Mouse (Mus musculus): Measurements from ENCODE around the gene Stat3.
A peak's percentile ranks its signal among the peaks of the same experiment; 100 is the strongest.

Stat3 gene

GRCm38 (mm10) chr11:100939512-100940151 is at the start of gene Stat3:
Stat3 (minus strand) TSS chr11:100939540.
- peak; percentile 100 for DNase-seq (ENCODE audit: low read depth)

DNA sequence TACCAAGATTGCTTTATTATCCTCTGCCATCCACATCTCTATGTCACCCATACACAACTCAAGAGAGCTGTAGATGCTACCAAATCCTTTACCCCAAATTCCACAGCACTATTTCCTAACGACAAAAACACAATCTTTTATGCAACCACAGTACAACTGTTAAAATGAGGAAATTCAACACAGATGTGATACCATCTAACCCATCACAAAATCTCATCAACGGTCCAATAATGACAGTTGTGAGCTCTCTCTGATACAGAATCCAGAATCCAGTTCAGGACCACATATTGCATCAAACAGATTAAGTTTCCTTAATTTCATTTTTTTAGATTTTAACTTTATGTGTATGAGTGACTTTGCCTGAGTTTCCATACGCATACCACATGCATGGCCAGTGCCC is 49.3 kb upstream of the Stat3 start:
- no peak for DNase-seq (ENCODE audit: low read depth)

DNA sequence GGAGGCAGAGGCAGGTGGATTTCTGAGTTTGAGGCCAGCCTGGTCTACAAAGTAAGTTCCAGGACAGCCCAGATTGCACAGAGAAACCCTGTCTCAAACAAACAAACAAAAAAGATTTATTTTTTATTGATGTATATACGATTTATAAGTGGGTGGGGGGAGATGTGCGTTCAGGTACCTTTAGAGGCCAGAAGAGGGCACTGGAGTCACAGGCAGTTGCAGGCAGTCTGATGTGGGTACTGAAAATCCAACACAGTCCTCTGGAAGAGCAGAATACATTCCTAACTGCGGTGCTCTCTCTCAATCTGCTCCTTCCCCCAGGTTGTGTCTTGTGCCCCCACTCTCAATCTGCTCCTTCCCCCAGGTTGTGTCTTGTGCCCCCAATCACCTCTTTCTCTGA is 46.3 kb upstream of the Stat3 start:
- DNase-seq (ENCODE audit: low read depth) = no peak

GRCm38 (mm10) chr11:100983778-100984131 is 44.4 kb upstream of the Stat3 start:
- no peak for DNase-seq (ENCODE audit: low read depth)

GRCm38 (mm10) chr11:100983125-100983777 is 43.9 kb upstream of the Stat3 start:
- peak; percentile 70 for DNase-seq (ENCODE audit: low read depth)

GRCm38 (mm10) chr11:100982087-100982486 is 42.7 kb upstream of the Stat3 start:
- no peak for DNase-seq (ENCODE audit: low read depth)

DNA sequence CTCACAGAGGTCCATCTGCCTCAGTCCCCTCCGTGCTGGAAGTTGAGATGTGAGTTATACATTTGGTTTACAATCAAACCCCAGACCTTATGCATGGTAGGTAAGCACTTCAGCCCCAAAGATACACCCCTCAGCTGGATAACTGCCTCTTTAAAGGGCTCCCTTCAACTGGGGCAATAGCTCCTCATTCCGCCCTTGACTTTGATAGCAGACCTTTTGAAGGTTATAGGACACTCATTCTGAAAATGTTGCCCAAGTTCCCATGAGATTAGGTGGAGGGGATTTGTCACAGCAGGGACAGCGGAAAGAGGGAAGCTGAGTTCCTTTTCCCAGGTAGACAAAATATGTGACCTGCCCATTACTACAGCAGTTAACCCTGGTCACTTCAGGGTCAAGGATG is 41.9 kb upstream of the Stat3 start:
- no peak for DNase-seq (ENCODE audit: low read depth)

- DNase-seq (ENCODE audit: low read depth) = no peak
Measured at GRCm38 (mm10) chr11:100980438-100980837, 41.1 kb upstream of the Stat3 start.

DNA sequence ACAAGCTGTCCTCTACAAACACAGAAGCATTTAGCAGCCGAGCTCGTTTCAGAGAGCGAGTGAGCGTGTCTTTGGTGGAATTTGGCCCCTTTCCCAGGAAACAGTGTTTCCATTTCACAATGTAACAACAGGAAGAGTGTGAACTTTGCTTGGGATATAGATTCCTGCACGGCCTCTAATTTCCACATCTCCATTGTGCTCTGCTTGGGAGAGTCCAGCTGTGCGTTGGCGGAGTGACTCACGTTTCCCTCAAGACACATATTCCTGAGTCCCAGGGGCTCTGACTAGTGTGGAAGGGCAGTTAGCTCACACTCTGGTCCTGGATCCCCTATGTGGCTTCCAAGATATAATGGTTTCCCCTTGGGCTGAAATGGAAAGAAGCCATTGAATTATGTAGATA is 40.5 kb upstream of the Stat3 start:
- DNase-seq (ENCODE audit: low read depth) = no peak

DNA sequence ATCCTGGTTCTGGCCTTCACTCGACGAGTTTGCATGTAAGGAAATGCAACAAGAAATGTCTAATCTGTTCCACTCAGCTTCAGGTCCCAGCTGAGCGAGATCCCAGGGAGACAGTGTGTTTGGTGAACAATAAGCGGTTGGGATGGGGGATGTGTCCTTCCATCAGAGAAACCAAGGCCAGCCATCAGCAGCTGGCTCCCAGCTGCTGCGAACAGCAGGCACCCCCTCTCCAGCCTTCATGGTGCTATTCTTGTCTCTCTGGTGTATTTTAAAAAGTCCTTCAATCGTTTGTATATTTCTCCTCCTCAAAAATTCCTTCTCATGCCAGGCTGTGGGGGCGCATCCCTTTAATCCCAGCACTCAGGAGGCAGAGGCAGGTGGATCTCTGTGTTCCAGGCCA is 35.9 kb upstream of the Stat3 start:
- no peak for DNase-seq (ENCODE audit: low read depth)

DNA sequence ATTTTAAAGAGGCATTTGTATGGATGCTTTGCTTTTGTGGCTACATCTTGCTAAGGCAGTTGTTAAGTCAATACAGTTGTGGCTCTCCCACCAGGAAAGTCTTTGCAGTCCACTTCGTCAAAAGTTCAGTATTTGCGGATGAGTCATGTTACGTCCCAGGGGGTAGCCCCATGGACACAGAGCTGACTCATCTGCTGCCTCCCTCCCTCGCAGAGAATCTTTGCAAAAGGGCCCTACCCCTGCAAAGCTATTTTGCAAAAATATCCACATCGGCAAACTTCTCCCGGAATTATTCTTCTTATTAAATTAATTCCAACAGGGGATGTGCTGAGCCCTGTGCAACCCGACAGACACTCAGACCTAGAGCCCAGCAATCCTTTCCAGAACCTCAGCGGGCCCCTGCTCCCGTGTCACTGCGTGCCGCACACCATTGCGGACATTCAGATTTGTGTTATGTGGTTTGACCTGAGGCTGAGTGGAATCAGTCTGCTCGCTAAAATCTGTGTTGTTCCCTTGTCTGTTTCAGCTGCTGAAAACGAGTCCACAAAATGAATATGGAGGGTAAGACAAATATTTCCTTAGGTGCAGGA is 35.1 kb upstream of the Stat3 start:
- no peak for DNase-seq (ENCODE audit: low read depth)

GRCm38 (mm10) chr11:100973245-100973644 is 33.9 kb upstream of the Stat3 start:
- no peak for DNase-seq (ENCODE audit: low read depth)

- DNase-seq (ENCODE audit: low read depth) = no peak
Measured at GRCm38 (mm10) chr11:100971455-100971854, 32.1 kb upstream of the Stat3 start.

DNA sequence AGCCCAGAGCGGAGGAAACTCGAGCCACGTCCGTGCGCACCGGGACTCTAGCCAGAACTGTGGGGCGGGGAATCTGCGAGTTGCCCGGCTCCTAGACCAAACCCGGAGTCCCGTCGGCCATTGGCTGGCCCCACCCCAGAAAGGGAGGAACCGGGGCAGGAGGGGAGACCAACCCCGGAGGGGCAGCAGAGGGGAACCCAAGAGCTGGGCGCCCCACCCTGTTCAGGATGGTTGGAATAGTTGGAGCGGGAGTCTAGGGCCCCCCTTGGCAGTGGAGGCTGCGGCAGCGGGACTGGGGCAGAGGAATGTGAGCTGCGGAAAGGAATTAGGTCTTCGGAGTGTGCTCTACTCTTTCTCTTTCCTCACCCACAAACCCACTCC is 31.2 kb upstream of the Stat3 start, which contains the start of gene Cavin1:
TSS of gene Cavin1 (minus strand) at position 331 of the 381 bp plus-strand sequence.
- no peak for DNase-seq (ENCODE audit: low read depth)

GRCm38 (mm10) chr11:100969744-100970556 is 30.6 kb upstream of the Stat3 start:
- DNase-seq (ENCODE audit: low read depth) = no peak

DNA sequence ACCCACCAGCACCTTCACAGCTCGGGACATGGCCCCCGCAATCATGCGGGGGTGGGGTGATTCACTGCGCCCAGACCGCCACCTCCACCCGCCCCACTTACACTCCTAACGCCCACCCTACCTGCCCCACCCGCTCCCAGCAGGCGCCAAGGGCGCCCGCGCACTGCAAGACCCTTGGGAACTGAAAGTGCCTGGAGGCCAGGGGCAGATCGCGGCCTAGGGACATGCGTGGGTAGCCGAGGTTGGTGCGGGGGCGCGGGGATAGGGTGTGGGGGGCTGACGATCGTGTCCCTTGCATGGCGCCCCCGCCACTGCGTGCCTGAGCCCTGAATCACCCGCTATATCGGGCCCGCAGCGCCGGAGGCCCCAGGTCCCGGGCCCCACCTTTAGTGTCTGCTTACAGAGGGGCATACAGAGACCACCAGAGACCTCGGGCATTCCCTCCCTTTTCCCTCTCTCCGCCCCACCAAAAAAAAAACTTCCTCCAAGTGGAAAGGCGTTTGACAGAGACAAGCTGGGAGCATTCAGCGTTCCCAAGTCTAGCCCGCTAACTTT is 29.9 kb upstream of the Stat3 start:
- no peak for DNase-seq (ENCODE audit: low read depth)

DNA sequence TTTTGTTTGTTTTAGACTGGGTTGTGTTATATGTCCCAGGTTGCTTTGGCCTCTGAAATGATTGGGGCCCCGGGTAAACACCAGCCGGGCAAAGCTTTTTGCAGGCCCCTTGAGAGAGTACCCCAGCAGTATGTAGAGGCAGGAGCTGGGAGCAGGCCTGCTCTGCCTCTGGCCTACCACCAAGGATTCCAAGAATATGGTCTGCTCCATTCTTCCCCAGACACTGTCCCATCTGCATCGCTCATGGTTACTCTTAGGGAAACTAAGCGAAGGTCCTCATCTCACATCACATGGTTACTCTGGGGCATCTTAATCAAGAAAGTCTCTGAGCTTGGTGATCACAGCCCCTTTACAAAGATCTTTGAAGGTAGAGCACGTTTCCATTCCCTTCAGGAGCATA is 29.2 kb upstream of the Stat3 start:
- DNase-seq (ENCODE audit: low read depth) = no peak

DNA sequence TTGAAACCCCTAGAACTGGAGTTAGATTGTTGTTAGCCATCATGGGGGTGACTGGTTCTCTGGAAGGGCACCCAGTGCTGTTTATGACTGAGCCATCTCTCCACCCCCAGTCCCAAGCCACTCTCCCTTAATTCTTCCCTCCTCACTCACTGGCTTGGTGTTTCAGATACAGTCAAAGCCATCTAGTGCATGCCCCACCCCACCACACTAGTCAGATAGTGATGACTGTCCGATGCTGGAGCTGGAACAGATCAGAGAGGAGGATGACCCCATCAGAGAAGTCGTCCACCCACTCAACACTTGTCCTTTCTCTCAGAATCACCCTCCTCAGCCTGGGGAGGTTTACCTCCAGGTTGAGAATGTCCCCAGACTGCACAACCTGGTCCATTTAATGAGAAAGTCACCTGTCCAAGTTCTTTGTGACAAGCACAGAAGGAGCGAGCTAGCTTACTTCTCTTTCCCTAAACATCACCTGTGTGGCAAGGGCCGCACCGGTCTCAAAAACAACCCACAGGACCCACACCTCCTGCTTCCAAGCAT is 28.6 kb upstream of the Stat3 start:
- no peak for DNase-seq (ENCODE audit: low read depth)

GRCm38 (mm10) chr11:100967376-100967775 is 28.0 kb upstream of the Stat3 start:
- no peak for DNase-seq (ENCODE audit: low read depth)

- no peak for DNase-seq (ENCODE audit: low read depth)
Measured at GRCm38 (mm10) chr11:100965760-100966159, 26.4 kb upstream of the Stat3 start.

DNA sequence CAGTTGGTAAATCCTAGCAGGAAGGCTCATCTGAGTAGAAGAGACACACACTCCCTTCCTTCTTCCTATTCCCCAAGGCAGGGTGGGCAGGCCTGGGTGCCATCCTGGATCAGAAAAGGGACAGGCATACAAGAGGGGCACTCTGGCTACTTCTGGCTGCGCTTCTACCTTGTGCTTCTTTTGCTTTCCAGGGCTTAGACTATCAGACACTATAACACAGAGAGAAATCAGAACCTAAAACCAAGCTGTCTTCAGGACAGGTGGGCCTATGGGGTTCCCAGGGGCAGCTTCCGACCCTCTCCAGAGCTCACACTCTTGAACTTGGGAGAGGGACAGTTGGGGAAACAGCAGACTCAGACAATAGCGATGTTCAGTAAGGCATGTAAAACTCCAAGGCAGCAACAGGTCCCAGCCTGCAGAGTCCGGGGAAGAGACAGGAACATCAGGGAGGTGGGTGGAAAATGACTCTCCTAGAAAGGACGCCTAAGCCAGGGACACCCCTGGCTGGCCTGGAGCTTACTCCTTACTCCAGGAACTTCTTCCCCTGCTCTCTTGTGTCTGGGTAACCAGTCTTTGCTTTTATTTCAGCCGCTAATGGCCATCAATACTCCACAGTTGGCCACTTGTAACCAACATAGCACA is 25.7 kb upstream of the Stat3 start:
- no peak for DNase-seq (ENCODE audit: low read depth)

DNA sequence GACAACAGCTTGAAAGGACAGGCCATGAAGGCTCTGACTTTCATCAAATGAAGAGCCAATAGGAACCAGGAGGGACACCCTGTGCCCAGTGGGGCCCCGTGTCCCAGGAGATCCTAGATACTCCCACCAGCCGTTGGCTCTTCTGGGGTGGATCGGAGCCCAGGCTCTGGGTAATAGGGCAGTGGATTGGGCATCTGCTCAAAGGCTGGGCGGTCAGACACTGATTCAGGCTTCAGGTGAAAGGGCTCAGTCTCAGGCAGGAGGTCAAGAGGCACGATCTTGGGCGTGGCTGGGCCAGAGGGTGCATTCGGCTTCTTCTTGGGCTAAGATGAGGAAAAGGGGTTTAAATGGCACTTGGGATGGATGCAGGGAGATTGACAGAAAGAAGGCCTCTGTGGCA is 24.8 kb upstream of the Stat3 start:
- no peak for DNase-seq (ENCODE audit: low read depth)
